Mouse (Mus musculus) cerebellum, adult 11 months (tissue): ENCODE measurements around the gene Rps15.

ENCODE experiments used
- DNase-seq: peaks from one replicate; pipeline ENCODE4 v3.0.0; 2022

Gene Rps15

GRCm38 (mm10) chr10:80260642-80261584 lies 31.3 kb upstream of the Rps15 start, which contains the start of the genes Gamt and Dazap1:
Gene Gamt, minus strand, starts transcription at chr10:80261012.
Gene Dazap1, plus strand, starts transcription at chr10:80261486.
- DNase-seq, result peak; percentile 91

- peak; percentile 91 for DNase-seq
These were observed 30.7 kb upstream of the Rps15 start for GRCm38 (mm10) chr10:80261585-80261968.

DNA sequence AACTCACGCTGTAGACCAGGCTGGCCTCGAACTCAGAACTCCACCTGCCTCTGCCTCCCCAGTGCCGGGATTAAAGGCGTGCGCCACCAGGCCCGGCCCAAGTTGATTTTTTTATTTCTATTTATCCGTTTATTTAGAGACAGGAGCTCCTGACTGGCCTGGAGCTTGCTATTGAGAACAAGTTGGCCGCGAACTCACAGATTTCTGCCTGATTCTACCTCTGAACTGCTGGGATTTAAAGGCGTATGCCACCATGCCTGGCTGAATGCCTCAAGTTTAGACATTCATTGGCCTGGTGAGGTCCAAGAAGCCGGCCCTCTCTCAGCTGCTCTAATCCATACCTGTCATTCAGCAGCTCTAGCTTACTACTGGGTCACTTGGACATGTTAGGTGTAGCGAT lies 30.1 kb upstream of the Rps15 start:
- no peak for DNase-seq

- no peak for DNase-seq
These were observed 29.4 kb upstream of the Rps15 start for GRCm38 (mm10) chr10:80262776-80263365.

- DNase-seq, result peak; percentile 99
These were observed 27.7 kb upstream of the Rps15 start for GRCm38 (mm10) chr10:80264341-80265148.

GRCm38 (mm10) chr10:80265149-80265486 lies 27.1 kb upstream of the Rps15 start:
- no peak for DNase-seq

GRCm38 (mm10) chr10:80270099-80270498 lies 22.2 kb upstream of the Rps15 start:
- DNase-seq, result no peak

DNA sequence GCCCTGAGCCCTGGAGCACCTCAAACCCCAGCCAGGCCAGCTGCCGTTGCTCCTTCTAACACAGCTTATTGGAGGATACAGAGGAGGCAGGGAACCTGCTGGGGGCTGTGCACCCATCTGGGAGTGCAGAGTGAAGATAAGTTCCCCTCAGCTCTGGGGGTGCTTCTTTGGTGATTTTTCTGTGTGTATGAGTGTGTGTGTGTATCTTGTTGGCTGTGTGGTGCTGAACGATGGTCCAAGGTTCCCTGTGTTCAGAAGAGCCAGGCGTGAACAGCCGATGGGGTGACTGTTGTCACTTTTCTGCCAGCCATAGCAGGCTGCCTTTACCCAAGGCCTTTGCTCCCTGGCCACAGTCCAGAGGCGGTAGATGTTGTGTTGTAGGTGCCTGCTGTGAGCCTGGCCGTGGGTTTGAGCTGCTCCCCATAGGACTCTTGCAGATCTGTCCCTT lies 21.5 kb upstream of the Rps15 start:
- no peak for DNase-seq

DNA sequence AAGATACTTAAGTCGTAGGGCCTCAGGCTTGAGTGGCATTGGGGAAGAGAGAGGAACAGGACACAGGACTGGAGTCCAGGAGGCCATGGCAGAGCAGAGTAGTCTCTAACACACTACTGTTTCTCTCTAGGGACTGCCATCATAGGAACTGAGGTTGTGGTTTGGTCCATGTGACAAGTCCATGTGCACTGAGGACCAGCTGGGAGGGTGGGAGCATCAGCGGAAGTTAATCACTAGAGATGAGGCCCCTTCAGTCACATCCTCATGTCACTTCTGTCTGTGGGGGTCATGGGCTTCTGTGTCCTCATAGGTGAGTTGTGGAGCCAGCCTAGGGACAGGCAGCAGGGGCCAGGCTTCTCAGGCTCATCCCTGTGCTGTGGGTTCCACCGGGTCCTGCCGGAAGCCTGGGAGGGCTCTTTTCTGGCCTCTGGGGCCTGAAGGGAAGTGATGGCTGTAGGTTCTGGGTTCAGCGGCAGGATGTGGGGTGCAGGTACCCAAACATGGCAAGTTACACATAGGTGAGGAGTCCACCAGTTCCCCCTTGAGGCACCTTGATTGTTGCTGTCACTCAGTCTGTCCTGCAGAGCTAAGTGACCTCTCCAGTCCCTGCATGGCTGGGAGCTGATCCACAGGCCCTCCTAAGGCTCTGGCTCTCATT lies 20.9 kb upstream of the Rps15 start:
- DNase-seq, result no peak

DNA sequence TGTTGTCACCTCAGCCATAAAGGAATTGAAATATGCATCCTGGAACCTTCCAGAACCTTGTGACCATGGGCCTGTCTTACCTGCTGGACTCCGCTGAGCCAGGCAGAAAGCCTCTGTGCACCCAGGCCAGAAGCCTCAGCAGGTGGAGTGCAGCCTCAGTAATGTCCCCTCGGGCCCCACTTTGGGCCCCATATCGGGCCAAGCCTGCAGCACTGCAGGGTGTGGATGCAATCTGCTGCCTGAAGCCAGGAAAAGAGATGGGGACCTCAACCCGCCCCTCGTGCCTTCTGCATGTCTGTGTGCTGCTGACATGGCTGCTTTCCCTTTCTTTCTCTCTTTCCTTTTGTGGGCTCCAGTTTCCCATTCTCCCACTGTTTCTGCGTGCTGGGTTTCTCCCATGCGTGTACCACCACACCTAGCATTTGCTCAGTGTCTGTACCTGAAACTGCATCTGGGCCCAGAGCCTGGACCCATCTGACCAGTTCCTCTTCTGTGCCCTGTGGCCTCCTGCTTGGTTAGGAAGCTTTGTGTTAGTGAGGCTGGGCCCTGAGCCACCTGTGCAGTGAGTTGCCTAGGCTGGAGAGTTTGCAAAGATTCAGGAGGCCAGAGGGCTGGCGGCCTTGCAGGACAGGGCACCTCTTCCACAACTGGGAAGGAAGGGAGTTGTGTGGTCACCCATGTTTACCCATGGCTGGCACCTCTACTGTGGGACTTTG lies 20.2 kb upstream of the Rps15 start:
- no peak for DNase-seq

DNA sequence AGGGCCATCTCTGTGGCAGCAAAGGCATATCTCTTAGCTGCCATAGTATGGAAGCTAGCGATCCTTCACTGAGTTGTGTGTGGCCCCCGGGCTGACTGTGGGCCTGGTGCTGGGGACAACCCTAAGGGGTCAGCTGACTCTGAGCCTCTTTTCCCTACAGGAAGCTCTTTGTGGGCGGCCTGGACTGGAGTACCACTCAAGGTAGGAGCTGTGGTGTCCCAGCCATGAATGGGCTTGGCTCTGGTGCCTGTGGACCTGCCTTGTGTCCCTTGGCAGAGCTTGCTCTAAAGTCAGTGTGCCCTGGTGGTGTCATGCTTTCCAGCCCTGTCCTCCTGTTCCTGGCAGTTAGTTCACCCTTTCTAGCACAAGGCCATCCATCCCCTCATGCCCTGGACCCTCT lies 18.4 kb upstream of the Rps15 start:
- no peak for DNase-seq

DNA sequence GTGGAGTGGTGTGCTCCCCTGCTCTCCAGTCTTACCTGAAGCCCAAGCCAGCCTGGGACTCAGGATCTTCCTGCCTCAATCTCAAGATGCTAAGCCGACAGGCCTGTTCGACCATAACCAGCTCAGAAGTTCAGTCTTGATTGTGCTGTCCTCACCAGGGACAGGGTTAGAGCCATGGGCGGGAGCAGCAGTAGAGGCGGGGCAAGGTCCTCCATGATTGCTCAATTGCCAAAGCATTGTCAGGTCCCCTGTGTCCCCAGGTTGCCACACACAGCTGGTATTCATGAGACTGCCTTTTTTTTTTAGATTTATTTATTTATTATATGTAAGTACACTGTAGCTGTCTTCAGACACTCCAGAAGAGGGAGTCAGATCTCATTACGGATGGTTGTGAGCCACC lies 16.0 kb upstream of the Rps15 start:
- no peak for DNase-seq

DNA sequence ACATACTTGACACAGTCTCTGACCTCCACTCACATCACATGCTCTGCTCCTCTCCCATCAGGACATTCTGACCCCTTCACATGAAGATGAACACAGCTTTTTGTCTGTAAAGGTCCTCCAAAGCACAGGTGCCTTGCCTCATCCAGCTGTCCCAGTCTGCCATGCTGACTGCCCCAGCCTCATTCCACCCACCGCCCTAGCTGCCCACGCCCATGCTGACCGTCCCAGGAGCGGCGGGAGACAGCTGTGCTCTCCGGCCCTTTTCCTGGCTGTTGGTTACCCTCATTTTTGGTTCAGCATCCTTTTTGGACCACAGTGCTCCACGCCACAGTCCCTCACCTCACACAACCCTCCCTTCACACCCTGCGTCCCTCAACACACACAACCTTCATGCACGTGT lies 13.9 kb upstream of the Rps15 start:
- DNase-seq, result no peak

DNA sequence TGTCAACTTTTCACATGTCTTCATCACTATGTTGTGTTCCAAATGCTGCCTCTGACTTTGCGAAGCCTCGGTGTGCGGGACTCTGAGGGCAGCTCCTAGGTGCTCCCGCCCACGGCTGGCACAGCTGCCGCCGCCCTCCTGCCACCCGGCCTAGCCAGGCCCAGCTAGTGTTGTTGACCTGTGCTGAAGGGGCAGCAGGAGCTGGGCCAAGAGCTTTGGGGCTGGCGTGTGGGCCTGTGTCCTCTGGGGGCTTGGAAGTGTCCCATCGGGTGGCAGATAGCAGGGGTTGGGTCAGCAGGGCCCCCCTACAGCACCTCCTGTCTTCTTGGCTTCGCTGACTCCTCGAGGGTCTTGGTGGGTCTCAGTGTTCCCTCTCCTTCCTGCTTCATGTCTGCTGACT lies 13.0 kb upstream of the Rps15 start:
- DNase-seq, result no peak

GRCm38 (mm10) chr10:80281304-80281703 lies 10.9 kb upstream of the Rps15 start:
- no peak for DNase-seq

- no peak for DNase-seq
These were observed 10.3 kb upstream of the Rps15 start for GRCm38 (mm10) chr10:80281921-80282371.

- DNase-seq, result no peak
These were observed 9.5 kb upstream of the Rps15 start for GRCm38 (mm10) chr10:80282481-80283441.

GRCm38 (mm10) chr10:80285222-80286070 lies 6.8 kb upstream of the Rps15 start:
- DNase-seq, result no peak

DNA sequence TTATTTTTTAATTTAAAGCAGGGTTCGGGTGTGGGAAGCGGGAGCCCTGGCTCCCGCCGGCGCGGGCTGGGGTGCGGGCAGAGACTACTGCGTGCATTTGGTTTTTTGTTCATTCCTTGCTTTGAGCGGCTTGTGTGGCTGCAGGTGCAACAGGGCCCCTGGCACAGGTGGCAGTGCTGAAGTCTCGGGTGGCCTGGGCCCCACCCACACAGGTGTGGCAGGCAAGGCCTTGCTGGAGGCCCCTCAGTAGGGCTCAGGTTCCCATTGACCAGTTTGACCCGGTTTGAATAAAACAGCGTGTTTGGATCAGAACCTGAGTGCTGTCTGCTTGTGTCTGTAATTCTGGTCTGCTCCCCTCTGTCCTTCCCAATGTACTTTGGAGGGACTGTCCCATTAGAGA lies 4.2 kb upstream of the Rps15 start:
- DNase-seq, result no peak

DNA sequence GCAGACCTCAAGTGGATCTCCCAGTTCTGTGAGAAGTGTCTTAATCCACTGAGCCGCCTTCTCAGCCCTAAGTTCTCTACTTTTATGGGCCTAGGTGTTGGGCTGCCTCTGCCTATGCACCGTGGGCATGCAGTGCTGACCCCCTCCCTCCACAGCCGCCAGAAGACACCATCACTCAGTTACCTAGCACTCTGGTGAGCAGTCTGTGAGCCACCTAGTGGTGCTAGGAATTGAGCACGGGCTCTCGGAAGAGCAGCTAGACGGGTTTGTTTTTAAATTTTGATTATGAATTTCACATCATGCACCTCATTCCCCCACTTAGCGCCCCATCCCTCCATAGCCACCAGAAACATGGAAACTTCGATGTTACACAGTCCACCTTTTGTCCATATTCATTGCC lies 3.6 kb upstream of the Rps15 start:
- DNase-seq, result no peak
